Mouse (Mus musculus): ENCODE measurements at regions not wholly inside any gene's neighbourhood (a gene's known extent, or its start where the extent isn't known, plus 50 kb on each side); places are given as distances from the start of the nearest gene placed in this dataset.

DNA sequence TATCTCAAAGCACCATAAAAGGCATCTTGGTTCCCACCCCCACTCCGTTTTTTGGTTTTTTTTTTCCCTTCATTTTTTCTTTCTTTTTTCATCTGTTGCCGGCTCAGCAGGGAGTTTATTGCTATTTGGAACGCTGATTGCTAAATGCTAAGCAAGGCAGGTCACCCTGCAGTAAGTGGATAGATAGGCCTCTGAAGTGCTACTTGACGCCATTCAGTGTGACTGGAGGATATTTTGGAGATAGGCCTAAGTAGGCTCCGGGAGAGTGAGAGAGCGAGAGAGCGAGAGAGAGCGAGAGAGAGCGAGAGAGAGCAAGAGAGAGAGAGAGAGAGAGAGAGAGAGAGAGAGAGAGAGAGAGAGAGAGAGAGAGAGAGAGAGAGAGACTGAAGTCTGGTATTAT is 90.3 kb upstream of the Lsm14a start:
- Histone ChIP-seq H3K9ac (ENCODE audit: insufficient read depth, low read depth, low read length, poor library complexity, severe bottlenecking) (no peak overlapping the region), H3K36me3 (ENCODE audit: control insufficient read depth, insufficient read depth, low read length, poor library complexity, severe bottlenecking) (no peaks in the 10 kb centered on the region), H3K9me3 (ENCODE audit: control insufficient read depth, insufficient read depth, low read depth, low read length) (no peaks in the 10 kb centered on the region), H3K27ac (ENCODE audit: insufficient read depth, low read depth, low read length, poor library complexity, severe bottlenecking) (no peak overlapping the region), H3K4me3 (ENCODE audit: insufficient read depth in 1 of 2, low read depth in 1 of 2, low read length in 2 of 2, poor library complexity in 1 of 2, severe bottlenecking in 1 of 2) (no peak overlapping the region), H3K4me1 (ENCODE audit: control insufficient read depth in 2 of 2, insufficient read depth in 2 of 2, low read length in 2 of 2, poor library complexity in 1 of 2) (no peaks in the 10 kb centered on the region)
- TF ChIP-seq ZC3H11A (IDR thresholded peaks at IDR 0.05; ENCODE audit: borderline replicate concordance, low read depth, low read length) (no peak), CHD2 (IDR thresholded peaks at IDR 0.05; ENCODE audit: low read depth, low read length) (no peak), HCFC1 (IDR thresholded peaks at IDR 0.05; ENCODE audit: borderline replicate concordance, insufficient read depth, low read length) (no peak), ZNF384 (IDR thresholded peaks at IDR 0.05; ENCODE audit: low read depth, low read length) (no peak)
- DNase-seq (ENCODE audit: low read depth, low spot score): no peak
- in situ Hi-C loops (cut with MboI; ENCODE audit: low sequenced_read_pairs in 2 of 2, unreplicated experiment in 2 of 2): no loop called here

DNA sequence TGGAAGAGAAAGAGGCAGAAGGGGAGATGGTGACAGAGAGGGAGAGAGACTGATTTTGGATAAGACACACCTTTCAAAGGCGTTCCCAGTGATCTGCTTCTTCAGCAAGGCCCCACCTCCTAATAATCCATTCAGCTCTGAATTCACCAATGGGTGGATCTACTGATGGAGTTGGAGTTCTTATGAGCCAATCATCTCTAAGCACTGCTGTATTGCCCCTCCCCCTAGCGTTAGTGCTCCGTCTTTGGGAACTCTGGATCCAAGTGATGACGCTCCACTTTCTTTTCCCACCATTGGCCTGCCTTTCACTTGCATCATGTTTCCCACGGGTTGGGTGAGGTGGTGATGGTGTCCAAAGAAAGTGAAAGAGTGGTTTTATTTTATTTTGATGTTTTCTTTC is 87.7 kb upstream of the Lsm14a start:
- TF ChIP-seq MAFK (IDR thresholded peaks at IDR 0.05; ENCODE audit: insufficient read depth, low read depth, low read length): no peak
- no peak for TF ChIP-seq ZNF384 (IDR thresholded peaks at IDR 0.05; ENCODE audit: low read depth, low read length)
- in situ Hi-C loops (cut with MboI; ENCODE audit: low sequenced_read_pairs in 2 of 2, unreplicated experiment in 2 of 2): no loop called here

GRCm38 (mm10) chr7:34471003-34471402 is 77.9 kb upstream of the Lsm14a start:
- H3K9ac ChIP-seq (ENCODE audit: insufficient read depth, low read depth, low read length, poor library complexity, severe bottlenecking): peak overlapping the region; percentile 16; the same call in 1 of the 2 replicates
- in situ Hi-C loops (cut with MboI; ENCODE audit: low sequenced_read_pairs in 2 of 2, unreplicated experiment in 2 of 2): no loop called here
- H3K36me3 ChIP-seq (ENCODE audit: control insufficient read depth, insufficient read depth, low read length, poor library complexity, severe bottlenecking): no peaks in the 10 kb centered on the region
- no peak for DNase-seq (ENCODE audit: low read depth, low spot score)
- no peaks in the 10 kb centered on the region for H3K9me3 ChIP-seq (ENCODE audit: control insufficient read depth, insufficient read depth, low read depth, low read length)
- no peak for TF ChIP-seq MAFK (IDR thresholded peaks at IDR 0.05; ENCODE audit: insufficient read depth, low read depth, low read length)
- TF ChIP-seq CHD2 (IDR thresholded peaks at IDR 0.05; ENCODE audit: low read depth, low read length): no peak
- TF ChIP-seq ZNF384 (IDR thresholded peaks at IDR 0.05; ENCODE audit: low read depth, low read length): no peak
- no peak for TF ChIP-seq HCFC1 (IDR thresholded peaks at IDR 0.05; ENCODE audit: borderline replicate concordance, insufficient read depth, low read length)
- no peak for TF ChIP-seq ZC3H11A (IDR thresholded peaks at IDR 0.05; ENCODE audit: borderline replicate concordance, low read depth, low read length)
- peak overlapping the region; percentile 24 to 27; a peak in 1 of 4 replicates for H3K4me3 ChIP-seq (ENCODE audit: insufficient read depth in 1 of 2, low read depth in 1 of 2, low read length in 2 of 2, poor library complexity in 1 of 2, severe bottlenecking in 1 of 2)
- no peak overlapping the region for H3K27ac ChIP-seq (ENCODE audit: insufficient read depth, low read depth, low read length, poor library complexity, severe bottlenecking)
- H3K4me1 ChIP-seq (ENCODE audit: control insufficient read depth in 2 of 2, insufficient read depth in 2 of 2, low read length in 2 of 2, poor library complexity in 1 of 2): no peaks in the 10 kb centered on the region

More for the DNA sequence above, 87.7 kb upstream of the Lsm14a start:
- Histone ChIP-seq H3K27ac (ENCODE audit: insufficient read depth, low read depth, low read length, poor library complexity, severe bottlenecking) (no peak overlapping the region), H3K36me3 (ENCODE audit: control insufficient read depth, insufficient read depth, low read length, poor library complexity, severe bottlenecking) (no peaks in the 10 kb centered on the region), H3K9ac (ENCODE audit: insufficient read depth, low read depth, low read length, poor library complexity, severe bottlenecking) (no peak overlapping the region), H3K4me1 (ENCODE audit: control insufficient read depth in 2 of 2, insufficient read depth in 2 of 2, low read length in 2 of 2, poor library complexity in 1 of 2) (no peaks in the 10 kb centered on the region), H3K4me3 (ENCODE audit: insufficient read depth in 1 of 2, low read depth in 1 of 2, low read length in 2 of 2, poor library complexity in 1 of 2, severe bottlenecking in 1 of 2) (peak overlapping the region in 1 of 2 experiments; percentile 49; a peak in 2 of 4 replicates), H3K9me3 (ENCODE audit: control insufficient read depth, insufficient read depth, low read depth, low read length) (no peaks in the 10 kb centered on the region)
- peak; percentile 51 for DNase-seq (ENCODE audit: low read depth, low spot score)

- no peaks in the 10 kb centered on the region for H3K9me3 ChIP-seq (ENCODE audit: control insufficient read depth, insufficient read depth, low read depth, low read length)
- in situ Hi-C loops (cut with MboI; ENCODE audit: low sequenced_read_pairs in 2 of 2, unreplicated experiment in 2 of 2): no loop called here
- DNase-seq (ENCODE audit: low read depth, low spot score): peak; percentile 79
- H3K4me1 ChIP-seq (ENCODE audit: control insufficient read depth in 2 of 2, insufficient read depth in 2 of 2, low read length in 2 of 2, poor library complexity in 1 of 2): peaks cover 6 to 15% of the 10 kb centered on the region in 2 experiments
- no peak overlapping the region for H3K27ac ChIP-seq (ENCODE audit: insufficient read depth, low read depth, low read length, poor library complexity, severe bottlenecking)
- TF ChIP-seq ZNF384 (IDR thresholded peaks at IDR 0.05; ENCODE audit: low read depth, low read length): no peak
- TF ChIP-seq HCFC1 (IDR thresholded peaks at IDR 0.05; ENCODE audit: borderline replicate concordance, insufficient read depth, low read length): no peak
- no peaks in the 10 kb centered on the region for H3K36me3 ChIP-seq (ENCODE audit: control insufficient read depth, insufficient read depth, low read length, poor library complexity, severe bottlenecking)
- H3K9ac ChIP-seq (ENCODE audit: insufficient read depth, low read depth, low read length, poor library complexity, severe bottlenecking): no peak overlapping the region
- H3K4me3 ChIP-seq (ENCODE audit: insufficient read depth in 1 of 2, low read depth in 1 of 2, low read length in 2 of 2, poor library complexity in 1 of 2, severe bottlenecking in 1 of 2): no peak overlapping the region
Measured at GRCm38 (mm10) chr7:34462069-34462468, 69.0 kb upstream of the Lsm14a start.

GRCm38 (mm10) chr7:34459834-34460495 is 66.8 kb upstream of the Lsm14a start:
- H3K4me3 ChIP-seq (ENCODE audit: insufficient read depth in 1 of 2, low read depth in 1 of 2, low read length in 2 of 2, poor library complexity in 1 of 2, severe bottlenecking in 1 of 2): no peak overlapping the region
- no peaks in the 10 kb centered on the region for H3K36me3 ChIP-seq (ENCODE audit: control insufficient read depth, insufficient read depth, low read length, poor library complexity, severe bottlenecking)
- in situ Hi-C loops (cut with MboI; ENCODE audit: low sequenced_read_pairs in 2 of 2, unreplicated experiment in 2 of 2): no loop called here
- H3K27ac ChIP-seq (ENCODE audit: insufficient read depth, low read depth, low read length, poor library complexity, severe bottlenecking): no peak overlapping the region
- TF ChIP-seq CHD2 (IDR thresholded peaks at IDR 0.05; ENCODE audit: low read depth, low read length) (no peak), ZNF384 (IDR thresholded peaks at IDR 0.05; ENCODE audit: low read depth, low read length) (no peak), ZC3H11A (IDR thresholded peaks at IDR 0.05; ENCODE audit: borderline replicate concordance, low read depth, low read length) (no peak), MAFK (IDR thresholded peaks at IDR 0.05; ENCODE audit: insufficient read depth, low read depth, low read length) (no peak), HCFC1 (IDR thresholded peaks at IDR 0.05; ENCODE audit: borderline replicate concordance, insufficient read depth, low read length) (no peak)
- H3K9ac ChIP-seq (ENCODE audit: insufficient read depth, low read depth, low read length, poor library complexity, severe bottlenecking): no peak overlapping the region
- DNase-seq (ENCODE audit: low read depth, low spot score): peak; percentile 51
- H3K4me1 ChIP-seq (ENCODE audit: control insufficient read depth in 2 of 2, insufficient read depth in 2 of 2, low read length in 2 of 2, poor library complexity in 1 of 2): peaks cover 6 to 11% of the 10 kb centered on the region in 2 experiments
- H3K9me3 ChIP-seq (ENCODE audit: control insufficient read depth, insufficient read depth, low read depth, low read length): no peaks in the 10 kb centered on the region
